Mouse (Mus musculus): Measurements from ENCODE around the gene Tmem189. TPM values are rescaled to one million over a fixed set of nuclear protein-coding genes. Genes with fewer than 3 reads are reported as not detected.
"Not testable (repeated sequence)": the region's sequence is repeated elsewhere in the genome, so short reads cannot be mapped to it uniquely, and the experiment has no call there.

Gene Tmem189
- polyA plus RNA-seq, 1 experiment from 2014 or later, result 40.1 TPM

DNA sequence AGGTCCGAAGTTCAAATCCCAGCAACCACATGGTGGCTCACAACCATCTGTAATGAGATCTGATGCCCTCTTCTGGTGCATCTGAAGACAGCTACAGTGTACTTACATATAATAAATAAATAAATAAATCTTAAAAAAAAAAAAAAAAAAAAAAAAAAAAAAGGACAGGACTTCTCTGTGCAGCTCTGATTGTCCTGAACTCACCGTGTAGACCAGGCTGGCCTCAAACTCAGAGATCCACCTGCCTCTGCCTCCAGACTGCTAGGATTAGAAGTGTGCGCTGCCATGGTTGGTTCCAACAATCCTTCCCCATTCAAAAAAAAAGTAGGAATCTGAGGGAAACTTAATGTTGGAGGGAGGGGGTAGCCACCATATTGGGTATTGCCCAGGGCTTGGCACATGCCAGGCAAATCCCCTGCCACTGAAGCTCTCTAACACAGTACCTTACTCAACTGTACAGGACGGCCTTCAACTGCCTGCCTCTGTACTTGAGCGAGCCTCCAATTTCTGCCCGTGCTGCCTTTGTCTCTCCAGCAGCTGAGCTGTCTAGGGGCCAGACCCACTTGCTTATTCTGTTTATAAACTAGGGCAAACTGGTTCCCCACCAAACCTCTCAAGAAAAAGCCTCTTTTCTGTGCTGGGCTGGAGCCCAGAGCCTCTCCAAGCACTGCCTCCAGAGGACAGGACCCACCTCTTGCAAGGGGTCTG is 65.1 kb downstream of the Tmem189 start:
- peaks cover 10% of the 10 kb centered on the region for H3K4me1 ChIP-seq
- 95% methylated on average over 5 of the region's 6 CpGs for WGBS
- no peak overlapping the region for H3K4me3 ChIP-seq
- H3K36me3 ChIP-seq, result peaks cover 40% of the 10 kb centered on the region
- no peak overlapping the region for H3K9ac ChIP-seq
- no peak for ATAC-seq (ENCODE audit: low FRiP score, low read depth)
- H3K9me3 ChIP-seq, result no peaks in the 10 kb centered on the region
- no peak overlapping the region for H3K27ac ChIP-seq
- H3K27me3 ChIP-seq, result no peaks in the 10 kb centered on the region
- no peak overlapping the region for H3K4me2 ChIP-seq (replicated peaks)

DNA sequence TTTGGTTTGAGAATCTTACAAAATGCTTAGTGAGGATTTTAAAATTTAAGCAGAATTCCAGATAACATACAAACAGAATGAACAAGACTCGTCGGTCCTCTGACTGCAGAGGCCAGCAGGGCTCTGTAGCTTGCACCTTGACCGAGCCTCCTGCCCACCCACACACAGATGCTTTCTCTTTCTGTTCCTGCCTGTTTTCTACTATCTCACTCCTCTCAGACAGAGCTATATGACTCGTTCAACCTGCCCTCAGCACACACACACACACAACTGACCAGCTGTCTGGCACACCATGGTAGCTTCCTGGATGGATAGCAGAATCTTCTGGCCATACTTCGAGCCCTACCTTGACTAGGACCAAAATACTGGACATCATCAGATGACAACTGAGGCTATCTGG is 66.7 kb downstream of the Tmem189 start:
- Histone ChIP-seq H3K9ac (no peak overlapping the region), H3K4me2 (replicated peaks) (no peak overlapping the region), H3K27me3 (no peaks in the 10 kb centered on the region), H3K36me3 (peaks cover 35% of the 10 kb centered on the region), H3K4me3 (no peak overlapping the region), H3K27ac (no peak overlapping the region), H3K9me3 (no peaks in the 10 kb centered on the region), H3K4me1 (no peaks in the 10 kb centered on the region; the same call in 1 of the 2 replicates)
- 74% methylated on average over 5 of the region's 5 CpGs for WGBS
- ATAC-seq (ENCODE audit: low FRiP score, low read depth), result no peak

DNA sequence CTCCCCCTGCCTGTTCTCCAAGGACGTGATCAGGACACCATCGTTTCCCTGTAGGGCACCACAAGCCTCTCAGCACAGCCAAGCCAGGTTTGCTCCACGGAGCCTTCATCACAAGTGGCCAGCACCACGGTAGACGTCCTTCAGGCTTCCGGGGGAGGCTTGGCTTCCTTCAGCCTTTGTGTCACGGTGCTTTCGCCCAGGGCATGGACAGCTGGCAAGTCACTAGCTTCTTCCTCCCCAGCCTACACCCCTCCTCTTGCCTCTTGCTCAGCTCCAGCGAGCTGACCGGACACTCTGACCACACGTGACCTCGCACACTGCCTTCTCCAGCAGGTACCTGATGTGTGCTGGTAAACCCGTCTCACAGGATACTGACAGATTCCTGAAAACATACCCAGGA is 67.3 kb downstream of the Tmem189 start:
- no peak overlapping the region for H3K4me2 ChIP-seq (replicated peaks)
- 82% methylated on average over 13 of the region's 13 CpGs for WGBS
- H3K4me3 ChIP-seq, result no peak overlapping the region
- H3K9me3 ChIP-seq, result no peaks in the 10 kb centered on the region
- no peaks in the 10 kb centered on the region; the same call in 1 of the 2 replicates for H3K4me1 ChIP-seq
- H3K27me3 ChIP-seq, result no peaks in the 10 kb centered on the region
- no peak overlapping the region for H3K9ac ChIP-seq
- H3K27ac ChIP-seq, result no peak overlapping the region
- H3K36me3 ChIP-seq, result peaks cover 36% of the 10 kb centered on the region
- ATAC-seq (ENCODE audit: low FRiP score, low read depth), result no peak

- no peak for ATAC-seq (ENCODE audit: low FRiP score, low read depth)
- Histone ChIP-seq H3K9ac (no peak overlapping the region), H3K36me3 (peaks cover 37% of the 10 kb centered on the region), H3K9me3 (no peaks in the 10 kb centered on the region), H3K4me2 (replicated peaks) (no peak overlapping the region), H3K27me3 (no peaks in the 10 kb centered on the region), H3K27ac (no peak overlapping the region), H3K4me1 (no peaks in the 10 kb centered on the region; the same call in 1 of the 2 replicates), H3K4me3 (no peak overlapping the region)
- 88% methylated on average over 8 of the region's 9 CpGs for WGBS
Observed at GRCm38 (mm10) chr2:167621255-167622087, 68.2 kb downstream of the Tmem189 start.

GRCm38 (mm10) chr2:167617472-167617871 is 72.2 kb downstream of the Tmem189 start:
- Histone ChIP-seq H3K9ac (no peak overlapping the region), H3K36me3 (peaks cover 72% of the 10 kb centered on the region), H3K4me1 (no peaks in the 10 kb centered on the region), H3K27me3 (no peaks in the 10 kb centered on the region), H3K9me3 (0 out of 2 replicates have a peak, but pooled peaks cover 6% of the 10 kb centered on the region), H3K27ac (no peak overlapping the region), H3K4me3 (no peak overlapping the region), H3K4me2 (replicated peaks) (no peak overlapping the region)
- 78% methylated on average over 4 of the region's 4 CpGs for WGBS
- no peak for ATAC-seq (ENCODE audit: low FRiP score, low read depth)

- Histone ChIP-seq H3K4me1 (no peaks in the 10 kb centered on the region), H3K4me3 (no peak overlapping the region), H3K36me3 (peaks cover 77% of the 10 kb centered on the region), H3K4me2 (replicated peaks) (no peak overlapping the region), H3K9me3 (0 out of 2 replicates have a peak, but pooled peaks cover 6% of the 10 kb centered on the region), H3K27me3 (no peaks in the 10 kb centered on the region), H3K9ac (no peak overlapping the region), H3K27ac (no peak overlapping the region)
- no peak for ATAC-seq (ENCODE audit: low FRiP score, low read depth)
- 93% methylated on average over 3 of the region's 3 CpGs for WGBS
Observed at GRCm38 (mm10) chr2:167617034-167617433, 72.6 kb downstream of the Tmem189 start.

GRCm38 (mm10) chr2:167613335-167613734 is 76.3 kb downstream of the Tmem189 start:
- 93% methylated on average over 7 of the region's 7 CpGs for WGBS
- H3K9ac ChIP-seq; H3K27ac ChIP-seq; H3K27me3 ChIP-seq; ATAC-seq (ENCODE audit: low FRiP score, low read depth); H3K4me1 ChIP-seq; H3K4me3 ChIP-seq; H3K4me2 ChIP-seq (replicated peaks); H3K9me3 ChIP-seq: not testable (repeated sequence)
- peaks cover 93% of the 10 kb centered on the region for H3K36me3 ChIP-seq

DNA sequence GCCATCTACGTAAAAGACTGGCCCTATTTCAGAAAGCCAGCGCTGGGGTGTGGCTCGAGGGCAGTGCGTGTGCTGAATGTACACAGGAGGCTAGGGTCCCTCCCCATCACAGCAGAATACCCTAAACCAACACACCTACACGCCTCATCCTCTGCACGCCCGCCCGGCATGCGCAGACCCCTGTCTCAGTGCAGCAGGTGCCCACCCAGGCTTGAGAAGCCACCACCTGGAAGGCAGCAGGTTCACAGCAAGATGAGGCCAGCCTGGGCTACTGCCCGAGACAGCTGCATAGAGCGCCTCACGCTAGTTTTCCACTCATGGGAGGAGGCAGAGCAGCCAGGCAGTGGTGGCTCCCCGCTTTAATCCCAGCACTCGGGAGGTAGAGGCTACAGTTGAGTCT is 77.5 kb downstream of the Tmem189 start:
- Histone ChIP-seq H3K4me3 (no peak overlapping the region), H3K9ac (no peak overlapping the region), H3K27ac (no peak overlapping the region), H3K4me2 (replicated peaks) (no peak overlapping the region), H3K9me3 (0 out of 2 replicates have a peak, but pooled peaks cover 6% of the 10 kb centered on the region), H3K27me3 (no peaks in the 10 kb centered on the region), H3K4me1 (no peaks in the 10 kb centered on the region), H3K36me3 (peaks cover 86% of the 10 kb centered on the region)
- 91% methylated on average over 14 of the region's 14 CpGs for WGBS
- ATAC-seq (ENCODE audit: low FRiP score, low read depth), result no peak

DNA sequence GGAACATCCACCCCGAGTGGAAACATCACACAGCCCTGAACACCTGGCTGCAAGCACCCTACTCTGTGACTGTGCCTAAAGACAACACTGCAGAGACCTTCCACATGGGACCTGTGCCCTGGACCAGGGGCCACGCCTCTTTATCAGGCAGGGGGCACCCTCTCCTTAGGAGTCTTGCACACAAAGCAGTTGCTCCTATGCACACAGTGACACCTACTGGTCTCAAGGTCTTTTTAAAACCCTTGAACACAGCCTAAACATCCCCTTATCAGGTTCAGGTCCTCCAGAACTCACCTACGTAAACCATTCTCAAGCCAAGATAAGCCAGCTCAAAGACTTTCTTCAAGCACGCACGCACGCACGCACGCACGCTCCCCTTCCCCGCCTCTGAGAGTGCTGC is 78.3 kb downstream of the Tmem189 start:
- no peak overlapping the region for H3K9ac ChIP-seq
- H3K27me3 ChIP-seq, result no peaks in the 10 kb centered on the region
- no peak overlapping the region for H3K4me2 ChIP-seq (replicated peaks)
- no peak for ATAC-seq (ENCODE audit: low FRiP score, low read depth)
- H3K9me3 ChIP-seq, result 0 out of 2 replicates have a peak, but pooled peaks cover 6% of the 10 kb centered on the region
- H3K27ac ChIP-seq, result no peak overlapping the region
- 93% methylated on average over 10 of the region's 10 CpGs for WGBS
- no peaks in the 10 kb centered on the region for H3K4me1 ChIP-seq
- H3K4me3 ChIP-seq, result no peak overlapping the region
- H3K36me3 ChIP-seq, result peaks cover 86% of the 10 kb centered on the region

- Histone ChIP-seq H3K9ac (no peak overlapping the region), H3K27me3 (no peaks in the 10 kb centered on the region), H3K4me1 (peaks cover 16% of the 10 kb centered on the region), H3K4me3 (no peak overlapping the region), H3K36me3 (peaks cover 43% of the 10 kb centered on the region), H3K4me2 (replicated peaks) (no peak overlapping the region), H3K9me3 (no peaks in the 10 kb centered on the region), H3K27ac (no peak overlapping the region)
- 79% methylated on average over 4 of the region's 4 CpGs for WGBS
- ATAC-seq (ENCODE audit: low FRiP score, low read depth), result no peak
Observed at GRCm38 (mm10) chr2:167606745-167607123, 82.9 kb downstream of the Tmem189 start.

GRCm38 (mm10) chr2:167605817-167606744 is 83.5 kb downstream of the Tmem189 start:
- Histone ChIP-seq H3K9ac (no peak overlapping the region), H3K27me3 (no peaks in the 10 kb centered on the region), H3K27ac (no peak overlapping the region), H3K36me3 (peaks cover 38% of the 10 kb centered on the region), H3K4me1 (peaks cover 18% of the 10 kb centered on the region), H3K9me3 (no peaks in the 10 kb centered on the region), H3K4me2 (replicated peaks) (no peak overlapping the region), H3K4me3 (no peak overlapping the region)
- no peak for ATAC-seq (ENCODE audit: low FRiP score, low read depth)
- 69% methylated on average over 17 of the region's 17 CpGs for WGBS
